Mouse (Mus musculus): Measurements from ENCODE around the gene Itgb4.

Gene Itgb4

GRCm38 (mm10) chr11:116028177-116028865 lies 53.8 kb downstream of the Itgb4 start:
- DNase-seq (ENCODE audit: low read depth, low spot score) = peak; percentile 44

- peak; percentile 27 for DNase-seq (ENCODE audit: low read depth, low spot score)
These were observed 54.8 kb downstream of the Itgb4 start for GRCm38 (mm10) chr11:116029086-116029865.

- DNase-seq (ENCODE audit: low read depth, low spot score) = peak; percentile 99
These were observed 55.8 kb downstream of the Itgb4 start, which contains the start of gene Unk for GRCm38 (mm10) chr11:116030088-116030897. Unk (plus strand) TSS chr11:116030322.

- DNase-seq (ENCODE audit: low read depth, low spot score) = peak; percentile 65
These were observed 56.7 kb downstream of the Itgb4 start for GRCm38 (mm10) chr11:116030898-116031845.

- no peak for DNase-seq (ENCODE audit: low read depth, low spot score)
These were observed 60.1 kb downstream of the Itgb4 start for GRCm38 (mm10) chr11:116034584-116034983.

- DNase-seq (ENCODE audit: low read depth, low spot score) = no peak
These were observed 62.2 kb downstream of the Itgb4 start for GRCm38 (mm10) chr11:116036671-116037070.

- no peak for DNase-seq (ENCODE audit: low read depth, low spot score)
These were observed 63.3 kb downstream of the Itgb4 start for GRCm38 (mm10) chr11:116037826-116038225.

GRCm38 (mm10) chr11:116040593-116040992 lies 66.1 kb downstream of the Itgb4 start:
- no peak for DNase-seq (ENCODE audit: low read depth, low spot score)

GRCm38 (mm10) chr11:116041833-116042232 lies 67.3 kb downstream of the Itgb4 start:
- DNase-seq (ENCODE audit: low read depth, low spot score) = peak; percentile 73

- DNase-seq (ENCODE audit: low read depth, low spot score) = no peak
These were observed 68.0 kb downstream of the Itgb4 start for GRCm38 (mm10) chr11:116042372-116043138.

GRCm38 (mm10) chr11:116043286-116043685 lies 68.8 kb downstream of the Itgb4 start:
- no peak for DNase-seq (ENCODE audit: low read depth, low spot score)

GRCm38 (mm10) chr11:116045173-116045572 lies 70.7 kb downstream of the Itgb4 start:
- no peak for DNase-seq (ENCODE audit: low read depth, low spot score)

- no peak for DNase-seq (ENCODE audit: low read depth, low spot score)
These were observed 75.1 kb downstream of the Itgb4 start for GRCm38 (mm10) chr11:116049610-116050009.

GRCm38 (mm10) chr11:116050196-116050595 lies 75.7 kb downstream of the Itgb4 start:
- no peak for DNase-seq (ENCODE audit: low read depth, low spot score)

- no peak for DNase-seq (ENCODE audit: low read depth, low spot score)
These were observed 79.2 kb downstream of the Itgb4 start for GRCm38 (mm10) chr11:116053510-116054229.

GRCm38 (mm10) chr11:116055873-116056272 lies 81.4 kb downstream of the Itgb4 start:
- no peak for DNase-seq (ENCODE audit: low read depth, low spot score)

- DNase-seq (ENCODE audit: low read depth, low spot score) = no peak
These were observed 82.8 kb downstream of the Itgb4 start for GRCm38 (mm10) chr11:116057237-116057881.
